Mouse (Mus musculus) cerebellum, adult 2 months (tissue): ENCODE results near the gene M6pr. TPM values are rescaled to one million over a fixed set of nuclear protein-coding genes. Genes with fewer than 3 reads are reported as not detected.

ENCODE experiments used
- DNase-seq, 2 experiments: peaks; one replicate each; pipeline ENCODE4 v3.0.0; 2021
- H3K27ac ChIP-seq: fragments of 200-500 bp; 2 replicates; pipeline ENCODE4 v1.5.1; 2012; ENCODE audit warnings: low read length, control low read depth, inconsistent platforms; ENCODE audit not compliant: insufficient read depth
- H3K27me3 ChIP-seq: fragments of 200-500 bp; 2 replicates; pipeline ENCODE4 v1.6.1; 2012; ENCODE audit warnings: inconsistent platforms, mild to moderate bottlenecking, low read length, moderate library complexity; ENCODE audit not compliant: control insufficient read depth, insufficient read depth
- H3K4me1 ChIP-seq: fragments of 200-500 bp; 2 replicates; pipeline ENCODE4 v1.6.1; 2011; ENCODE audit warnings: low read length; ENCODE audit not compliant: control insufficient read depth, insufficient read depth
- H3K4me3 ChIP-seq: fragments of 200-500 bp; replicated peaks from 2 replicates; pipeline ENCODE3; 2011; ENCODE audit warnings: mild to moderate bottlenecking, low read depth, low read length, control low read depth; ENCODE audit not compliant: insufficient read depth
- CTCF ChIP-seq: fragments of 200-500 bp; IDR thresholded peaks from 2 replicates; pipeline ENCODE4 v1.5.1; 2011; ENCODE audit warnings: low read depth, mild to moderate bottlenecking, control low read depth, low read length, moderate library complexity, borderline replicate concordance; ENCODE audit not compliant: insufficient read depth
- POLR2A ChIP-seq: fragments of 200-500 bp; IDR thresholded peaks from 2 replicates; pipeline ENCODE4 v1.6.1; 2011; ENCODE audit warnings: low read length, control low read depth, borderline replicate concordance; ENCODE audit not compliant: insufficient read depth
- WGBS: fragments of 180-500 bp; shearing (Covaris S2); methylation state at CpG from one replicate; pipeline ENCODE4 v1.1.7; 2018; 5-methylcytosine and 5-hydroxymethylcytosine counted together
- polyA plus RNA-seq: library from polyadenylated mRNA; depleted of rRNA; stranded (reverse); fragments of >200 nt; gene quantifications from 2 replicates; pipeline ENCODE4 v1.2.3, GENCODE M21; 2012; rRNA removed

Gene M6pr
- 90.5 and 94.9 TPM in 2 replicates for polyA plus RNA-seq

DNA sequence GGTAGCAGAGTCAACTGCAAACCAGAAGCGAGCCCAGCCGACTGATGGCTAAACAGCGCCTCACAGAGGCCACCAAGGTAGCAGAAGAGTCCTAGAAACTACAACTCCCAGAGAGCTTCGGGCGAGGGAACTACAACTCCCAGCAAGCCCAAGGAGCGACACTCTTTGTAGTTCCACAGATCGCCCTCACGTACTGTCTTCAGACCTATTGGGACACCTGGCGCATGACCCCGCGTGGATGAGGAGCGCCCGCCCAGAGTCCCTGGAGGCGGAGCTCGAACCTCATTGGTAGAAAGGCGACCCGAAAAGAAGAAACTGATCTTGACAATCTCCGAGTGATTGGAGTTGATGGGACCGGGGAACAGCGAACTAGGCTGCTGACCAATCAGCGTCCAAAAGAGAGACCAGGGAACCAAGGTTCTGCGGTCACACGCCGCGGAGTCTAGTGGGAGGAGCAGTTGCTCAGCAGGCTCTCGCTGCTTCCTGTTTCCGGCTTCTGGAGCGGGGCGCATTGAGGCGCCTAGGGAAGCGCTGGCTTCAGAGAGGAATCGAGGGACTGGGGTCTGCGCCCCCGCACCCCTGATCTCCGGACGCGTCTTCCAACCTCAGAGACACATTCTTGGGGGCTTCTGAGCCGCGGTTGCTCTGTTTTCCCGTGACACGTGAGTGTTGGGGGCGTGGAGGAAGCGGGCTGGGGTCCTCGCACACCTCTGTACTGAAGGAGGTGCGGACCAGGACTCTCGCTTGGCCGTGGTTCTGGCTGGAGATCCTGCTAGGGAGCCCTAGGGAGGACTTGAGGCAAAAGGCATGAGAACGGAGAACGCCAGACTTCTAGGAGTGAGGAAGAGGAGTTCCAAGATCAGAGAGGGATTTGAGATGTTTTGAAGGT lies at the start of gene M6pr:
TSS of gene M6pr (plus strand) at position 216 of the 889 bp plus-strand sequence.
- H3K4me1 ChIP-seq: no peaks in the 10 kb centered on the region
- peak; percentile 96 to 99 for DNase-seq
- under 1% methylated on average over 49 of the region's 49 CpGs for WGBS
- H3K27me3 ChIP-seq: no peaks in the 10 kb centered on the region
- TF ChIP-seq CTCF: peak; percentile 90
- peak; percentile 66; the same call in 1 of the 2 replicates for TF ChIP-seq POLR2A
- peak within 1 kb of the TSS; percentile 85 for H3K4me3 ChIP-seq
- peak within 1 kb of the TSS; percentile 14; the same call in 1 of the 2 replicates for H3K27ac ChIP-seq

DNA sequence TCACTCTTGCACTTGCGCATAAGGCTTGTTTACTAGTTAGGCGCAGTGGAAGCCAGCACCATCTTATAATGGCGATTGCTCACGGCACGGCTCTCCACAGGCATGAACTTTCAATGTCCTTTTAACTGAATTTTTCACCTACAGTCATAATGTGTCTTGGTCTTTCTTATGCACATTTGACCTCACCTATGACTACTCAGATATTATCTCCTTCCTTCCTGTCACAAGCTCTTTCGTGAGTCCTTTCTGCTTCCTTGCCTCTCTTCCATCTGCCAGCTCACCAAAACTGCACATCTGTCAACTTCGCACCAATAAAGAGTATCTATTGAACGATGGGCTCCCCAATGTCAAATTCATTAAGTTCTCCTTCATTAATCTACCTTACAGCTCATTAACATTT lies 46.0 kb upstream of the M6pr start:
- H3K4me3 ChIP-seq: no peak overlapping the region
- no peaks in the 10 kb centered on the region for H3K4me1 ChIP-seq
- no peak for DNase-seq
- H3K27me3 ChIP-seq: no peaks in the 10 kb centered on the region; the same call in 1 of the 2 replicates
- WGBS: 89% methylated on average over 8 of the region's 8 CpGs
- TF ChIP-seq CTCF (no peak), POLR2A (no peak)
- H3K27ac ChIP-seq: no peak overlapping the region

DNA sequence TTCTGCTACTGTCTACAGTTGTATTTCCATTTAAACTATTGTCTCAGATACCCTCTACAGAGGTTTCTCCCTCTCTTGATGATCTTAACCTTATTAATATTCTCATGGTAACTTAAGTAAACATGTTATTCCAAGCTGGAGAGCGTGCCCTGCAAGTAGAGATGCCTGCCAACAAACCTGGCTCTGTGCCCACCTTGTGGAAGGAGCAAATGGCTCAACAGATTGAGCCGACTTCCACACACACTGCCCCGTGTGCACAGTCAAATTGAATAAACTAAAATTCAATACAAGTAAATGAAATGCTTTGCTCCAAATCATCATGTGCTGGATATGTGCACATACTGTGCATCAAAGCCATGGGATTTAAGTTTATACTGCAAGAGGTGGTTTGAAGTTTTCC lies 40.0 kb upstream of the M6pr start:
- no peak for TF ChIP-seq POLR2A
- 4% methylated on average over 3 of the region's 3 CpGs for WGBS
- DNase-seq: peak; percentile 92 to 93
- H3K4me3 ChIP-seq: no peak overlapping the region
- H3K27ac ChIP-seq: no peak overlapping the region
- peaks cover 5% of the 10 kb centered on the region; the same call in 1 of the 2 replicates for H3K4me1 ChIP-seq
- H3K27me3 ChIP-seq: no peaks in the 10 kb centered on the region; the same call in 1 of the 2 replicates

DNA sequence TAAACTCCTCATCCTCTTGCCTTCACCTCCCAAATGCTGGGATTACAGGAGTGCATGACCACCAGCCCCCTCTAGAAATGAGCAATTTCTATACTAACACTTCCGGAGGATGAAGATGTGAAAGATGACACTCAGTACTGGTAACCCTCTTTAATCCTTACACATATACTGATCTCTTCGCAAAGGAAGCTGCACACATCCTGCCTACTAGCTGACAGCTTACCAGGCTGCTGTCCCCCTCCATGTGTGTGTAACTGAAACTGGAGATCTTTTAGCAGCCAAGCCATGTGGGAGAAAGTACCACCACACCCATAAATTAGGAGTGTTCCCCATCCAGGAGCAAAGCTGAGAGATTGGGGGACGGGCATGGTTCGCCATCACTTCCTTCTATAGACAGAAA lies 39.4 kb upstream of the M6pr start:
- no peaks in the 10 kb centered on the region; the same call in 1 of the 2 replicates for H3K27me3 ChIP-seq
- WGBS: 91% methylated on average over 4 of the region's 4 CpGs
- peaks cover 5% of the 10 kb centered on the region; the same call in 1 of the 2 replicates for H3K4me1 ChIP-seq
- DNase-seq: no peak
- no peak for TF ChIP-seq CTCF
- no peak for TF ChIP-seq POLR2A
- H3K27ac ChIP-seq: no peak overlapping the region
- H3K4me3 ChIP-seq: no peak overlapping the region

DNA sequence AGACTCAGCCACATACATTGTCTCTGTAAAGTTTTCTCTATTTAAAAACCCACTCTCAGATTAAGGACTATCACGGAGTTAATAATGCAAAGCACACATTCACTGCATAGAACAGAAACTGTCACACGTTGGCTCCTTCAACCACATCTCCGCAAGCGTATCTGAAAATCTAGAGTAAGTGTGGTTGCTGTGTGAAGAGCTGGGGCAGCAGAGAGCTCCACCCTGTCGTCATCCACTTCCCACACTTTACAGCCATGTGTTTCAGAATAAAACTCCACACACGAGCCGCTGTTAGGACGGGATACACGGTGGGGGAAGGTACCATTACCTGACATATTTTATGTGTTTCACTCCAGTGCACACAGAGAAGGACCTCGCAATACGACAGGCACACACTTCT lies 38.4 kb upstream of the M6pr start:
- Histone ChIP-seq H3K27ac (no peak overlapping the region), H3K4me1 (peaks cover 5% of the 10 kb centered on the region; the same call in 1 of the 2 replicates), H3K27me3 (no peaks in the 10 kb centered on the region), H3K4me3 (no peak overlapping the region)
- WGBS: 90% methylated on average over 11 of the region's 11 CpGs
- TF ChIP-seq CTCF: no peak
- no peak for TF ChIP-seq POLR2A
- DNase-seq: no peak

DNA sequence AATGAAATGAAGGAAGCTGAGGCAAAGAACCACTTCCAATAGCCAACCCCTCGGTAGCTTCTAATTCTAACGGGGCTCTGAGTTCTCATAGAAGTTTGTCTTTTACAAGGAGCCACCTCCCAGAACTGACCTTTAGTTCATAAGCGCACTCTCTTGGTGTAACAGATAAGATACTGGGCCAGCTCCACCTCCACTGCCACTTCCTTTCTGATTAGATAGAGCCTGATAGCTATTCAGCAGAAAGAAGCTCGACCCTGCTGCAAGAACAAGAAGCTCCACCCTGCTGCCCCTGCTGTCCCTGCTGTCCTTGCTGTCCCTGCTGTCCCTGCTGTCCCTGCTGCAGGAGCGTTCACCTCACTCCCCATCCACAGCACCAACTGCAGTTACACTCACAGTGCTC lies 34.0 kb upstream of the M6pr start:
- no peaks in the 10 kb centered on the region for H3K27me3 ChIP-seq
- WGBS: 73% methylated on average over 5 of the region's 5 CpGs
- TF ChIP-seq CTCF (no peak), POLR2A (no peak)
- H3K27ac ChIP-seq: no peak overlapping the region
- no peak overlapping the region for H3K4me3 ChIP-seq
- H3K4me1 ChIP-seq: no peaks in the 10 kb centered on the region
- no peak for DNase-seq

DNA sequence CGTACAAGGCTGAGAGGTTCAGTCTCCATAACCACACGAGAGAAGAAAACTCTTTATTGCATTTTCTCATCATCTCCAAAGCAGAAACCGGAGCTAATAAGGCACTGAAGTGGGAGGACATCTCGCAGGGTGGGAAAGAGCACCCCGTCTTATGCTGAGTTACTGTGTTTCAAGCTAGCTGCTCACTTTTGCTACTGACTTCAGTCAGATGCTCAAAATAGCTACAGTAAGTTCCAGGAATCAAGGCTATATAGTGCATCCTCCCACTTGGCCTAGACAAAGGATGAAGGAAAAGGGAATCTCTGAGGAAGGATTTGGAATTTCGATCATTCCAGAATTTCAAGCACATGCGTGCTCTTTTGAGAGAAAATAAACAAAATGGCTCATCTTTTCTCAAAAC lies 32.0 kb upstream of the M6pr start:
- TF ChIP-seq POLR2A (no peak), CTCF (no peak)
- Histone ChIP-seq H3K4me1 (no peaks in the 10 kb centered on the region), H3K27ac (no peak overlapping the region), H3K27me3 (no peaks in the 10 kb centered on the region), H3K4me3 (no peak overlapping the region)
- WGBS: 93% methylated on average over 7 of the region's 7 CpGs
- DNase-seq: no peak

DNA sequence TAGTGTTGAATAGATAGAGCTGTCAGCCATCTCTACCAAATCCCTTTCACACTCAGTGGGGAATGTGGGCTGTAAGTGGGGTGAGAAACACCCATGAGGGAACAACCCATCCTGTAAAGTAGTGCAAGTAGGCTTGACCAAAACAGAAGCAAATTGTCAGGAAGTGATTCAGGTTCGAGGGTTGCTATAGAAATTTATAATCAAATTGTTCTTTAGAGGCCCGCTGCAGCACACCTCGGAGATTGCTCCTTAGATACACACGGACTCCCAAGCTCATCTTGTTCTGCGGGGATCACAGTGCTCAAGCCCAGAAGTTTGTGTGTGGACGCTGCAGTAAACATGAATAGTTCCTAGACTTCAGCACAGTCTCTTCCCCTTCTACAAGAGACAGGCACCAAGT lies 25.7 kb upstream of the M6pr start, which contains the start of gene Klrg1:
TSS of gene Klrg1 (minus strand) at position 101 of the 400 bp plus-strand sequence.
- Histone ChIP-seq H3K4me3 (no peak within 1 kb of the TSS), H3K4me1 (no peaks in the 10 kb centered on the region), H3K27me3 (no peaks in the 10 kb centered on the region), H3K27ac (no peak within 1 kb of the TSS)
- 85% methylated on average over 6 of the region's 6 CpGs for WGBS
- DNase-seq: no peak
- TF ChIP-seq POLR2A: no peak
- no peak for TF ChIP-seq CTCF
